Mouse (Mus musculus) CH12.LX (cell line): ENCODE data around the gene Syndig1.

Experiments used
- CHD1 ChIP-seq: IDR thresholded peaks from 2 replicates; pipeline ENCODE4 v1.6.1; 2012; ENCODE audit warnings: low read depth, low read length, improper control_type of control experiment, inconsistent platforms
- CTCF ChIP-seq, 2 experiments: IDR thresholded peaks in 1 of 2; conservative IDR thresholded peaks in 1 of 2; 2 replicates each; pipeline ENCODE4 v1.5.1; 2011 to 2012; ENCODE audit warnings: low read depth in 2 of 2, low read length in 2 of 2, improper control_type of control experiment in 1 of 2, inconsistent platforms in 1 of 2, mild to moderate bottlenecking in 1 of 2, moderate library complexity in 1 of 2
- ELF1 ChIP-seq: IDR thresholded peaks from 2 replicates; pipeline ENCODE4 v1.6.1; 2014; ENCODE audit warnings: low read depth, mild to moderate bottlenecking, inconsistent platforms, low read length, improper control_type of control experiment
- HCFC1 ChIP-seq: IDR thresholded peaks from 2 replicates; pipeline ENCODE4 v1.6.1; 2012; ENCODE audit warnings: low read depth, mild to moderate bottlenecking, inconsistent platforms, low read length, improper control_type of control experiment
- MAZ ChIP-seq: IDR thresholded peaks from 2 replicates; pipeline ENCODE4 v1.6.1; 2012; ENCODE audit warnings: low read depth, mild to moderate bottlenecking, inconsistent platforms, low read length, improper control_type of control experiment, moderate library complexity
- POLR2A ChIP-seq: IDR thresholded peaks from 2 replicates; pipeline ENCODE4 v1.6.1; 2011; ENCODE audit warnings: low read depth, mild to moderate bottlenecking, improper control_type of control experiment, low read length
- POLR2AphosphoS2 ChIP-seq: IDR thresholded peaks from 2 replicates; pipeline ENCODE4 v1.6.1; 2011; ENCODE audit warnings: low read depth, low read length, improper control_type of control experiment
- USF1 ChIP-seq: IDR thresholded peaks from 2 replicates; pipeline ENCODE4 v1.6.1; 2014; ENCODE audit warnings: low read depth, mild to moderate bottlenecking, inconsistent platforms, low read length, improper control_type of control experiment
- ZC3H11A ChIP-seq: IDR thresholded peaks from 2 replicates; pipeline ENCODE4 v1.6.1; 2012; ENCODE audit warnings: low read depth, mild to moderate bottlenecking, inconsistent platforms, low read length, improper control_type of control experiment

DNA sequence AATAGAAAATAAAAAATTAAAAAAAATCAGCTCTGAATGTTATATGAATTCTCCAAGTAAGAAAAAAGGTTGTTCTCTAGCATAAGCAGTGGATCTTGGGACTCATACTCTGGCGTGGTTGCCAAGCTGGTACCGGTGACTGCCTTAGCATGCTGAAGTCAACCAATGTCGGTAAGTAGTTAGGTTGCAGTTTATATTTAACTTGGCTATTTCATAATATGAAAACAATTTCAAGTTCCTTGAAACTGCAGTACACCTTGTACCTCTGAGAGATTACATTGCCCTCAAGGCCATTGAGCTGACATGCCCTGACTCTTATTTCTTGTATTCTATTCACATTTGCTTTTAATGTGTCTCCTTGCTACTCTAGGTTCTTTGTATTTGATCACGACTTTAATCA is 163.9 kb downstream of the Syndig1 start:
- TF ChIP-seq ELF1: no peak
- no peak for TF ChIP-seq CHD1
- no peak for TF ChIP-seq USF1
- no peak for TF ChIP-seq CTCF (conservative IDR thresholded peaks at IDR 0.05 in 1 of 2, IDR thresholded peaks at IDR 0.05 in 1 of 2; ENCODE audit: low read depth in 2 of 2, low read length in 2 of 2)
- TF ChIP-seq POLR2A: no peak
- no peak for TF ChIP-seq HCFC1
- no peak for TF ChIP-seq ZC3H11A
- TF ChIP-seq POLR2AphosphoS2: no peak
- TF ChIP-seq MAZ: no peak
